Mouse (Mus musculus): ENCODE results near the gene Mylk4. TPM values are rescaled to one million over a fixed set of nuclear protein-coding genes. Genes with fewer than 3 reads are reported as not detected.

The Mylk4 gene
- not detected for total RNA-seq (2021)
- not detected in 2 replicates for polyA plus RNA-seq (2012; rRNA removed)
- long read RNA-seq: 0 reads

DNA sequence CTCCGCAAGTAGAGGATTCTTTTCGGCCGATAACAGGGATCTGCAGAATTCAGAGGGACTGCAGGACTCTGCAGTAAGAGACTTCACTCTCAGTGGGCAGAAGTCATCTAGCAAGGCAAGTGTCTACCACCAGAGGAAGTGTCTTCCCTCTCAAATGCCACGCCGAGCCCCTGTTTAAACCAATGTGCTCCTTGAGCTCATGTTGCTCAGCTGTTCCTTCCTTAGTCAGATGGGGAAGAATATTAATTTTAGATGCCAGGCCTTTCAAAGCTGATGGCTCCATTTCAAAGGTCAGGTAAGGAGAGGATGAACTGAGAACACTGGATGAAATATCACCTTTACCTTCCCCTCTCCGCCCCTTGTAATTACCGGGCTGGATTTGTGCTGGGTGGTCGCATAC, at the start of gene Mylk4:
Mylk4 (minus strand) TSS at position 139 of the 400 bp plus-strand sequence.
- DNase-seq: no peak

DNA sequence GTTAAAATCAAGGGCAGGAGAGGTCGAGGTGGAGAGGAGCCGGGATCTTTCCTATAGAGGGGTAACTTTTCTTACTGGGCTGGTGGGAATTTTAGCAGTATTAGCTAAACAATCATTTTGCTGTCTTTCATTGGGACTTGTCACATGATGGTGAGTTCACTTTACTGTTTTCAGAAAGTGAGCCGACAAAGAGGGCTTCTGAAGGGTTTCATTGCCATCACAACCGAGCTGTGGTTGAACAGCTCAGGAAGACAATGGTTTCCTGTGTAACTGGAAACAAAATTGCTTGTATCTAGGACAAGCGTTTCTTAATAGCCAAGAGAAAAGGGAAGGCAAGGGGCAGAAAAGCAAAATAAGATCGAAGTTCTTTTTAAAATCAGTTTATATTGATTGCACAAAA, 49.5 kb upstream of the Mylk4 start:
- DNase-seq: no peak

DNA sequence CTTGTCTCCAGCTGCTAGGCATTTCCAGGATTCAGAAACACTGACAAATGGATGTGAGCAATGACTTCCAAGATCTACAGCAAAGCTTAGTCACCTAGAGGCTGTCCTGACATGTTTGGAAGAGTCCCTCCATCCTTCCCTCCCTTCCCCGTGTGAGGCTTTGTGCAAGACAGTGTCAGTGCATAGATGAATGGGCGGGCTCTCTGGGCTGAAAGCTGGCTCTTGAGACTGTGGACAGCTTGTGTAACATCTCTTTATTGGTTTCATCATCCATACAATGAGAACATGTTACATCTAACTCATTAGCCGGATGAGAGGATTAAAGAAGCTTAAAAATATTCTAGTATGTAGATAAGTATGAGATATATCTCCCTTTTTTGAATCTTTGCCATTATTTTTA, 49.0 kb upstream of the Mylk4 start:
- peak; percentile 38 for DNase-seq

DNA sequence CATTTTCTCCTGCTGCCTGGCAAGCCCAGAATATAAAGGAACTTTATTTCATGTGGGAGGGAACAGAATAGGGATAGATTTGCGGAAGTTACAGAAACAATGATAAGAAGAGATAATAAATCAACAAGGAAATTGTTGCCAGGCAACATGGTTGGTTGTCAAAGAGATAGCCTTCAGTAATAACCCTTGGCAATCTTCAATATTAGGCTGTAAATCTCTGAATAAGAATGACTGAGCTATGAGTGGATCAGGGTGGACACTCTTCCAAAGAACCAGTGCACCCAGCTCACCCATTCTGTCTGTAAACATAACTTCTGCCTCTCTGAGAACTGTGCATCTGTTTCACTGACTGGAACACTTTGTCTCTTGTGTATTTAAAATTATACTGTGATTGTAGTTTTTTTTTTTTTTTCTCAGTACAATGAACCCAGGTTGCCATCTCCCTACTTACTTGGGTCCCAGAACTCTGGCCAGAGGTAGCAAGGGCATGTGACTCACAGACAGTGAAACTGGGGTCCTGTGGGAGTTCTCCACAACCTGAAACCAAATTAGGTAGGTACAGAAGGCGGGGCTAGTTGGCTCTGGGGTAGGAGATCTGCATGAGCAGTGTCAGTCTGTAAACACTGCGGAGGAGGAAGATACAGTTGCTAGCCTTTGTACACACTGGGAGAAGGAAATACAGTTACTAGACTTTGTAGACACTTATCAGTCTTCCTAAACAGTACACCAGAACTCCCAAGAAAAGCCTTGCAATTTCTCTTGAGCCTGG, 47.9 kb upstream of the Mylk4 start:
- peak; percentile 53 for DNase-seq

DNA sequence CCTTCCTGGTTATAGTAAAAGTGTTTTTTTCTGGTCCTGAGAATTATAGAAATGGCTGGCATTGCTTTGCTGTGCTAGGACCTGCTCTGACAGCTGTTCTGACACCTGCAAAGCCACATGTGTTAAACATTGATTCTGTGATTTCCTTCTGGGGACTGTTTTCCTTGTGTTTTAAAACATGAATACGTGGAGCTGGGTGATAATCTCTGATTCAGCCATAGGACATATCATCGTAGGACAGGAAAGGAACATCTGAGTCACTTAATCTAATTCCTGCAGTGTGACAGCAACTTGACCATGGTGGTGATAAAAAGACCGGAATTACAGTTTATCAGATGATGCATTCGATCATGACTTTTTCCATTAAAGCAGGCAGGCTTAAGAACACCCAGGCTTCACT, 45.1 kb upstream of the Mylk4 start:
- peak; percentile 35 for DNase-seq

DNA sequence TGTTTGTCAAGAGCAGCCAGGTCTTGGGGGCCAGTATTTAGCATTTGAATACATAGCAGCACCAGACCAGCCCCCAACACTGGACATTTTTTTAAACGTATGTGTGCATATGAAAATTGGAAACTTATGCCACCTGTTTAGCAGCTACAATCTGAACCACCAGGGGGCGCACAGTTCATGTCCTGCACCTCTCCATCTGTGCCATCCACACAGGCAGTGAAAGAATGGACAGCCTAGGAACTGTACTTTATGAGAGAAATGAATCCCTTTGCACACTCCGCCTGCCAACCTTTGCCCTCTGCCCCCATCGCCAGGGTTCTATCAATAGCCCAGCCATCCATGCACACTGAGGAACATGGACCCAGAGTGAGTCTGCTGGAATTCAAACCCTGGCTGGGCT, 44.2 kb upstream of the Mylk4 start:
- peak; percentile 74 for DNase-seq

DNA sequence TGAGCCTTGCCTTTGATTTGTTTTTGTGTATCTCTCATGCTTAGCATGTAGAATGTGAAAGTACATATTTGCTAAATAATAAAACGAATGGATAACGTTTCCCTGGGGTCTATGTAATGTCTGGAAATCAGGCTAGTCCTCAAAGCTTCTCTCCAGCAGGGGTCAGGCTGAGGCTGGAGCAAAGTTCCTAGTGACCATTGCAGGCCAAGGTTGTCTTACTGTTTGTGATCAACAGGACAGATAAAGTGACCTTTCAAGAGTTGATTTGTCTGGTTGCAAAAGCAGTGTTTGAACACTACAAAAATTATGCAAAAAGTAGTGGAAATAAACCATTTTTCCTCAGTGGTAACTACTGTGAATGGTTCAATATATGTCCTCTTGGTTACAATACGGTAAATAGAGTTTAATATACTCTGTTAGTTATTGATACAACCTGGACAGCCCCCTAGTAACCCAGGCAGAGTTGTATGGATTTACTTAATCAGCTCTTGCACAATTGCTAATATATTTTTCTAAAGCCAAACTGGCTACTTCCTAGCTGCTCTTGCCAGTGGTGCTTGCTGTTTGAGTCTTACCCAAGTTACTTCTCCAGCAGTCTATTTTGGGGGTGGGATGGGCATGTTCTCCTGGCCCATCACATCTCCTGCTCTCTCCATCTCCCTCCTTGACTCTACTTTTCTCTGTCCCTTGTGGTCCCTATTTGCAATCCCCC, 43.5 kb upstream of the Mylk4 start:
- peak; percentile 81 for DNase-seq

DNA sequence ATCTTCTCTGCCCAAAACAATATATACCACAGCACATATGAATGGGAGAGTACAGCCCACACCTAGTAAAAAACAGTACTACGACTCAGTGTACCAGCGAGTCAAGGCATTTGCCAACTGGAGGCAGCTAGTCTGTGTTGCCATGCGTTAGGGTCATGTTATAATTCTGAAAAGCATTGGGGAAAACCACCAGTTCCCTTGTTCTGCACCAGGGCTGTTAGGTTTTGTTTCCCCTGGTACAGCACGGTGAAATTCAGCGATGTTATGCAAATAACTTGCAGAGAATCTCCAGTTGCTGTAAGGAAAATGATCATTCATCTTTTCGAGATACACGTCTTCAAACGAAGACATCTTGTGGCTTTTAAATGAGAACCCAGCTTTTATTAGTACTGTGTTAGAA, 41.8 kb upstream of the Mylk4 start:
- no peak for DNase-seq

DNA sequence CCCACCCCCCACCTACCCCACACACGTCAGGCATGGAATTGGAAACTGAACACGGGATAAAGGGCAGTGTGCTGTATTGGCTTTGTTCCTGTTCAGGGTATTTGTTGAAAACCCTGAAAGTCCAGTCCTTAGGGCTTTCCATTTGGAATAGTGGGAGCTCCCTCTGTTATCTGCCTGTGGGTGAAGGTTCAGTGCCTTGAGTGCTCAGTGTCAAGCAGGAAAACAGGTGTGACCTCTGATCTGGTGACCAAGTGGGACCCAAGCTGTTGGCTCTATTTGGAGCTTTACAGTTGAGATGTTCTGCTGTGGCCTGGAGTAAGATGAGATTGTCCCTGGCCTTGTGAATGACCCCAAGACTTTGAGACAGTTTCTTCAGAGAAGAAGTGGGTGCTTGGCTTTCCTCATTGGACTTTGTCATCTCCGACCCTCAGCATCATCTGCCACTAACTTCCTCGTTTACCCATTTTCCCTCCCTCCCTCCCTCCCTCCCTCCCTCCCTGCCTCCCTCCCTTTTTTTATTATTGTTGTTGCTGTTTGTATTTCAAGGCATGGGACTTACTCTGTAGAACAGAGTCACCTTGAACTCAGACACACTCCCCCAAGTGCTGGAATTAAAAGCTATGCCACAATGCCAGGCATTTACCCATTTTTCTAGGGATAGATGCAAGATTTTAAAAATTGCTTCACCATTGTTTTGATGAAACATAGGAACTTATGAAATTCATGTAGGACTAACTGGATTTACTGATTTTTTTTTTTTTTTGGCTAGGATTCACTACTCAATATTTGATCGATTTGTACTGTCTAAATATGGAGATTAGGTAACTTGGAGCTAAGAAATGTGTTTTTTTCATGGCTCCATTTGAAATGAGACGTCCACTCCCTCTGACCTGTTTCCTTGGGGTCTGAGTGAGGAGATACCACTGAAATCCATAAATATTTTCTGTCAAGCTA, 40.9 kb upstream of the Mylk4 start:
- DNase-seq: no peak

DNA sequence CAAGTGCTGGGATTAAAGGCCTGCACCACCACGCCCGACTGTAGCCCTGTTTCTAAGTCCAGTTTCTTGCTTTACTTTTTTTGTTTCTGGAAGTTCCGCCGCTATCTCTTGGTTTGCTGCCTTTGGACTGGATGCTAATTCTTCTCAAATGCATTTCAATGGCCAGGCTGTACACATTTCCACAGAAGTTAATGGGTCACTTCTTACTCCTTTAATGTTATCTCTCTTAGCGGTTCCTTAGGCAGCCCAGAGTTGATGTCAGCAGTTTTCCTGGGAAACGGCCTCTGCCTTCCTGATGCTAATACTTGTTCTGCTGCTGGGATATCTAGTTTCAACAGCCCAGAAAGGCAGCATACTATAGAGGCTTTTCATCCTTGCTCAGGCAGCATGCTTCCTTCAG, 39.4 kb upstream of the Mylk4 start:
- no peak for DNase-seq

DNA sequence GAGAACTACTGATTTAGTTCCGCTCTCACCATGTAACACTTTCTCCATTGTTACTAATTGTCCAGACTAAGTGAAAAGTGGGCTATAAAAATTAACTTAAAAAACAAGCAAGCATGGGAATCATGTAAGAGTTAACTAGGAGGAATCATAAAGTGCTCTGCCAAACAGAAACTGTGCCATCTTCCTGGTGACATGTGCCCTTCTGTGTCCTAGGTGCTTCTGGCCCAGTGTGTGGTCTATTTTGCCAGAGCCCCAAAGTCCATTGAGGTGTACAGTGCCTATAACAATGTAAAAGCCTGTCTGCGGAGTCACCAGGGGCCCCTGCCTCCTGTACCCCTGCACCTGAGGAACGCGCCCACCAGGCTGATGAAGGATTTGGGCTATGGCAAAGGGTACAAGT, 37.9 kb upstream of the Mylk4 start:
- DNase-seq: no peak

DNA sequence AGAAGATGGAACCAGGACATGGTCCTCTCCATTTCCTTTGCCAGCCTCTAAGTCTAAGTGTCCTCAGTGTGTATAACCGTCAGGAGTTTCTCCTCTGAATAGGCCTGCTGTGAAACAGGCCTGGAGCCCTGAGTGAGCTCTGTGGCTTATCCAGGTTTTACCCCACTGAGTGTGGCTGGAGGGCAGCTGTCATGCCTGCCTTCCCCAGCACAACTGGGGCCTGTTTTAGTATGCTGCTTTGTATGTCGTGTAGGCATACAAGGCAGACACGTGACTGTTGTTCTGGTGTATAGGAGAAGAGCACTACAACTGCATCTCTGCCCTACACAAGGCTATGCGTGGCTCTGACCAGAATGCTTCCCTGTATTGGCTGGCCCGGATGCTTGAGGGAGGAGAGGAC, 36.2 kb upstream of the Mylk4 start:
- DNase-seq: no peak

DNA sequence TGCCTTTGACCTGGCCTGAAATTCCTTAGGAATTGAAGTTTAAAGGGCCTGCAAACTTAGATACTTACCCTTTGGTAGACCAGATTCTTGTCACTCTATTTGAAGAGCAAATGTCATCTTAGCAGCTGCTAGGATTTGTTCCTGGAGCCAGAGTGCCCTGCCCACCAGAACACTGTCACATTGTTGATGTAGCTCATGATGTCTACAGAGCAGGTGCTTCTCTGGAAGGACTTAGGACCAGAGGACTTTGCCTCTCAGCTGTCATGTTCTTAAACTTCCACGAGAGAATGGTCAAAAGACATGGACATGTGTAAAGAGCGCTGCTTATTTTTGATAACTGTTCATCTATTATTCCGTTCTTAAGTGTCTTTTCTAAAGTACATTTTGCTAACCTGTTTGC, 35.5 kb upstream of the Mylk4 start:
- DNase-seq: no peak

DNA sequence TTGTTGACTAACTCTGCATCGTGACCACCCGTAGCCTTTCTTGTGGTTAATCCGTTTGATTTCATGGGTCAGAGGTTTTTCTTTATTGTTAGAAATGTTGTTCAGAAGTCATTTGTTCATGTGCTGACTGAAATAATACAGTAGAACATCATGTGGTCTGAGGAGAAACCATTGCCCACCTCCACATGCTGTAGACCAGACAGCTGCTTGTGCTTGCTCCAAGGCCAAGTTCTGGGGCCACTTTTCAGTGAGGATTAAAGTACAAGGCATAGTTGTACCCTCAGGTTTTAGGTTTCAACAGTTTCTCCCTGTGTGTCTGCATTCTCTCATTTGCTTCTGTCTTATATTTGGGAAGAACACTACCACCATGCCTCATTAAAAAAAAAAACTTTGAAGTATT, 23.9 kb upstream of the Mylk4 start:
- no peak for DNase-seq

DNA sequence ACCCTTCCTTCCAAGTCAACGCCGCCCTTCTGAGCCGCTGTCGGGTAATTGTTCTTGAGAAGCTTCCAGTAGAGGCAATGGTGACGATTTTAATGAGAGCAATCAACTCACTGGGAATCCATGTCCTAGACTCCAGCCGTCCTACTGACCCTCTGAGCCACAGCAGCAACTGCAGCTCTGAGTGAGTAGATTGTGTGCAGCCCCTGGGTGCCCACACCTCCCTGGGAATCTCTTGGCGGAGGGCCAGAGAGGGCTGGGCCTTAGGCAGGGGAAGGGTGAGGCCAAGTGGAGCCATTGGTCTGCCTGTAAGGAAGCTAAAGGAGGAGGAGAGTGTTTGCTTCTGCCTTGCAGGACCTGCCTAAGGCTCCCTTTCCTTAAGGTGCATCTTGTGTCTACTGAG, 23.1 kb upstream of the Mylk4 start:
- DNase-seq: no peak

DNA sequence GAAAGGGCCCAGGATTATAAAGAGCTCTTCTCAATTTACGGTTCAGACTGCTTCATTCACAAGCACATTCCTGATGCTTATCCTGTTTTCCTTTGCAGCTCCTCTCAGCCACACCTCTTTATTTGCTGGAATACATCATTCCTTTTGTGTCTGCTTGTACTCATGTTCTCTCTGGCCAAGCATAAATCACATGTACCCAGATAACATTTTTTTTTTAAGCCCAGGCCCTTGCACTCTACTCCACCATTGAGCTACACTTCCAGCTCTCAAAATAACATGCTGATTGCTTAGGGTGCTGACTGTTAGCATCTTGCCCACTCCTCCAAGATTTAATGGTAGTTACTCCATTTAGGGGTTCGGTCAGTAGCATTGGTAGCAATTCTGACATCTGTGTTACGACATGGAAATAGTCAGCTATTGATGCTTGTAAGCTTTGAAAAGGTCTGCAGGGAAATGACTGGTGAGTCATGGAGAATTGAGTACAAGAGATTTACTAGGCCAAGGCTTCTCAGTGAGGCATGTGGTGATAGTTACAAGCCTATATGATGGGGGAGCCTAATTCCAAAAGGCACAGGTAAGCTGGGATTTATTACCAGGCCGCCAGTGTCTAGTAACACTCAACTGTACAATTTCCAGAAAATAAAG, 20.1 kb upstream of the Mylk4 start:
- peak; percentile 62 for DNase-seq

DNA sequence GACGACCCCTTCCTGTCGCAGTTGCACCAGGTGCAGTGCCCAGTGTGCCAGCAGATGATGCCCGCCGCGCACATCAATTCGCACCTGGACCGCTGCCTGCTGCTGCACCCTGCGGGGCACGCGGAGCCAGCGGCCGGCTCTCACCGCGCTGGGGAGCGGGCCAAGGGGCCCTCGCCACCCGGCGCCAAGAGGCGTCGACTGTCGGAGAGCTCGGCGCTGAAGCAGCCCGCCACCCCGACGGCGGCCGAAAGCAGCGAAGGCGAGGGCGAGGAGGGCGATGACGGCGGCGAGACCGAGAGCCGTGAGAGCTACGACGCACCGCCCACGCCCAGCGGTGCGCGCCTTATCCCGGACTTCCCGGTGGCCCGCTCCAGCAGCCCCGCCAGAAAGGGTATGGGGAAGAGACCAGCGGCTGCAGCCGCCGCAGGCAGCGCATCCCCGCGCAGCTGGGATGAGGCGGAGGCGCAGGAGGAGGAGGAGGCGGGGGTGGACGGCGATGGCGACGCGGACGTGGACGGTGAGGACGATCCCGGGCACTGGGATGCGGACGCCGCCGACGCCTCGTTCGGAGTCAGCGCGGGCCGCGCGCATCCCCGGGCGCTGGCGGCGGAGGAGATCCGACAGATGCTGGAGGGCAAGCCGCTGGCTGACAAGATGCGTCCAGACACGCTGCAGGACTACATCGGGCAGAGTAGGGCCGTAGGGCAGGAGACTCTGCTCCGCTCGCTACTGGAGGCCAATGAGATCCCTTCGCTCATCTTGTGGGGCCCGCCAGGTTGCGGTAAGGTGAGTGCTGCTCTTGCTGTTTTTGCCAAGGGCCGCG, 18.7 kb upstream of the Mylk4 start, which contains the start of gene D930007J09Rik:
D930007J09Rik (minus strand) TSS at position 591 of the 823 bp plus-strand sequence.
- DNase-seq: peak; percentile 78

DNA sequence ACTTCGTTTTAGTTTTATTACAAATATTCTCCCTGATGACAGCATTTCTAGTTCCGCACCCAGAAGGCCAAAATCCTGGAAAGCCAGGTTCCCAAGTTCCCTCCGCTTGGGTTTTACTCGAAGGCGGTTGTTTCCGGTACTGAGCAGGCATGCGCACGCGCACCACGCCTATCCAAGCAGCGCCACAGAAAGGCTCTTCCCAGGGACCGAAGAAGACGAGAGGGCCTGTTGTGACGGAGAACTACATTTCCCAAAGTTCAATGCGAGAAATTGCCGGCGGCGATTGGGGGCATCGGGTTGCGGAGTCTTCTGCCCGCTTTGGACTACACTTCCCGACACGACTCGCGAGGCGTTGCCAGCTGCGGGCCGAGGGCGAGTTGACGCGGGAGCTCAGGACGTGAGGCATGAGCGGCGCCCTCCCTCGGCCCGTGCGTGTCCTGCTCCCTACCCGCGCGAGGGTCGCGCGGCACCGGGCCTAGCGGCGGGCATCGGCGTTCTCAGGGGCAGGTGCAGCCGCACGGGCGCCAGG, 18.0 kb upstream of the Mylk4 start, which contains the start of gene Wrnip1:
Wrnip1 (plus strand) TSS at position 346 of the 529 bp plus-strand sequence.
- DNase-seq: peak; percentile 98

DNA sequence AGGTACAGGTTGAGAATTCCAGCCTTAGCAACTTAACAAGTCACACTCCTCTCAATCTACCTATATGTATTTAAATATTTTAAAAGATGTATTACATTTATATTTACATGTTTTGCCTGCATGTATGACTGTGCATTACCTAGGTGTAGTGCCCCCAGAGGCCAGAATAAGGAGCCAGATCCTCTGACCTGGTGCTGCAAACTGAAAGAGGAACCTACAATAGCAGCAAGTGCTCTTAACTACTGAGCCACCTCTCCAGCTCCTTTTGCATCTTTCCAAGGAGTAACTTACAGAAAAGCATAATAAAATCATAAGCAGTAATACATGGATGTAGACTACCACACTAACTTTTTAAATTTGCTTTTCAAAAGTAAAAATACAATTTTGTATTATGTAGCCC, 17.1 kb upstream of the Mylk4 start:
- no peak for DNase-seq

DNA sequence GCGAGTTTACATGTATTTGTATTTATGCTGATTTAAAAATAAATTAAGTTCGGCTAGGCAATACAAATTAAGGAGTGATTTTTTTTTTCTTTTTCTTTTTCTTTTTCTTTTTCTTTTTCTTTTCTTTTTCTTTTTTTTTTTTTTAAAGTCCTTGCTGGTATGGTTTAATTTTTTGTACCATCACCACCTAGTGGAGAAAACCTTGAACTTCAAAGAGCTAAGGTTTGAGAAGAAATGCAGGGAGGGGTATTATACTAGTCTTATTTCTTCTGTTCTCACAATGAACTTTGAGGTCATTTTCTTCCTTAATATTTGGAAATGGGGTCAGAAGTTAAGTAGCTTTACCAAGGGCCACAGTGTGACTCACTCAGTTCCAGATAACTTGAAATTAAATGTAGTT, 15.4 kb upstream of the Mylk4 start:
- DNase-seq: no peak

DNA sequence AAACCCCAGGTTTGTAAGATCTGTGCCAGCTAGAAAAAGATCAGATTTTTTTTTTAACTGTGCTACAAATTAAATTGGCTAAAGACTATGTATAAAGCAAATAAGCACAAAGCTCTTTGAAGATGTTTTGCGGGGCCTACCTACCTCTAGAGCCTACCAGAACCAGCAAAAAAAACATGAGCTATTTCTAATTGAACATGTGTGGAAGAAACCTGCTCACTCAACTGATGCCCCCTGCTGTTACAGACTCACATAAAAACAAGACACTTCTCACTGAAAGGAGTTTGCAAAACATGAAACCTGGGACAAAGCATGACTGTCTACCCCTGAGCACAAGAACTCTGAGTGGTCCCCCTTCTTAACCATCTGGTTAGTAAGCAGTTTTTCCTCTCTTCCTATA, 13.3 kb upstream of the Mylk4 start:
- no peak for DNase-seq

Measured in adrenal gland, adult 2 months (tissue).